ENCODE assay signal across 22 mouse cellular contexts in genomic region chr9:68833323-68833722, GRCm38 (mm10).
"Had no signal": no experiment of that assay in that cellular context is flagged by ENCODE, and none has a peak within 500 bp of the region (broad histone marks: within the 10 kb centered on the region; RNA-seq: fewer than 3 reads in every experiment).

No protein-coding gene starts in this region.

- H3K4me1 ChIP-seq: lung, embryonic 15.5 days; megakaryocyte, embryonic 14.5 days; midbrain, embryonic 10.5 days; neural tube, embryonic 12.5 days; neural tube, embryonic 15.5 days had no signal

- H3K9ac ChIP-seq: kidney, embryonic 15.5 days; liver, embryonic 14.5 days; lung, embryonic 15.5 days; neural tube, embryonic 12.5 days; neural tube, embryonic 15.5 days had no signal

- H3K36me3 ChIP-seq: kidney, embryonic 15.5 days; lung, embryonic 15.5 days; midbrain, embryonic 10.5 days; neural tube, embryonic 12.5 days; neural tube, embryonic 15.5 days had no signal

- H3K4me3 ChIP-seq: kidney, embryonic 15.5 days; lung, embryonic 15.5 days; megakaryocyte, embryonic 14.5 days; midbrain, embryonic 10.5 days; neural tube, embryonic 12.5 days; neural tube, embryonic 15.5 days had no signal

- H3K27ac ChIP-seq: kidney, embryonic 15.5 days; liver, embryonic 14.5 days; lung, embryonic 15.5 days; midbrain, embryonic 10.5 days; neural tube, embryonic 12.5 days; neural tube, embryonic 15.5 days; stomach, postnatal 0 days had no signal

- H3K4me2 ChIP-seq: kidney, embryonic 15.5 days; liver, embryonic 11.5 days; lung, embryonic 15.5 days; neural tube, embryonic 12.5 days; neural tube, embryonic 15.5 days had no signal

- H3K9me3 ChIP-seq: kidney, embryonic 15.5 days; lung, embryonic 15.5 days; megakaryocyte, embryonic 14.5 days; midbrain, embryonic 10.5 days; neural tube, embryonic 12.5 days; neural tube, embryonic 15.5 days had no signal

- H3K27me3 ChIP-seq: kidney, embryonic 15.5 days; lung, embryonic 15.5 days; megakaryocyte, embryonic 14.5 days; neural tube, embryonic 12.5 days; neural tube, embryonic 15.5 days had no signal

- DNase-seq: kidney, adult 11 months; kidney, adult 8-10 months; kidney, postnatal 10 days; kidney, postnatal 36 days; left cerebral cortex, postnatal 4 days; lung, adult 18-20 months; lung, postnatal 10 days; lung, postnatal 36 days; midbrain, embryonic 14.5 days; right cerebral cortex, adult 18-20 months; right cerebral cortex, postnatal 14 days; right cerebral cortex, postnatal 4 days; thymus, postnatal 36 days had no signal
